Mouse (Mus musculus) thymus, adult 2 months (tissue): ENCODE measurements around the gene Katnbl1. TPM values are rescaled to one million over a fixed set of nuclear protein-coding genes. Genes with fewer than 3 reads are reported as not detected.

Source experiments
- DNase-seq: peaks from one replicate; pipeline ENCODE4 v3.0.0; 2021
- H3K27ac ChIP-seq: fragments of 200-500 bp; 2 replicates; pipeline ENCODE4 v1.5.1; 2012; ENCODE audit warnings: low read length, control low read depth; ENCODE audit not compliant: control insufficient read depth, insufficient read depth
- H3K27me3 ChIP-seq: fragments of 200-500 bp; 2 replicates; pipeline ENCODE4 v1.6.1; 2012; ENCODE audit warnings: mild to moderate bottlenecking, low read length, moderate library complexity, mixed read lengths; ENCODE audit not compliant: control insufficient read depth, insufficient read depth
- H3K36me3 ChIP-seq: fragments of 200-500 bp; 2 replicates; pipeline ENCODE4 v1.6.1; 2012; ENCODE audit warnings: mild to moderate bottlenecking, low read length, moderate library complexity; ENCODE audit not compliant: control insufficient read depth, insufficient read depth
- H3K4me1 ChIP-seq: fragments of 200-500 bp; replicated peaks from 2 replicates; pipeline ENCODE4 v1.6.1; 2012; ENCODE audit warnings: low read length; ENCODE audit not compliant: control insufficient read depth, insufficient read depth
- H3K4me3 ChIP-seq: fragments of 200-500 bp; 2 replicates; pipeline ENCODE4 v1.5.1; 2012; ENCODE audit warnings: mild to moderate bottlenecking, low read length, control low read depth, moderate library complexity; ENCODE audit not compliant: control insufficient read depth, insufficient read depth
- CTCF ChIP-seq: fragments of 200-500 bp; IDR thresholded peaks from 2 replicates; pipeline ENCODE4 v1.5.1; 2012; ENCODE audit warnings: mild to moderate bottlenecking, control low read depth, low read length, moderate library complexity, borderline replicate concordance; ENCODE audit not compliant: control insufficient read depth, poor library complexity, insufficient read depth; ENCODE audit errors: extremely low read depth
- POLR2A ChIP-seq: fragments of 200-500 bp; IDR thresholded peaks from 2 replicates; pipeline ENCODE4 v1.6.1; 2012; ENCODE audit warnings: mild to moderate bottlenecking, low read length, control low read depth, moderate library complexity; ENCODE audit not compliant: control insufficient read depth, poor library complexity, insufficient read depth; ENCODE audit errors: extremely low read depth
- WGBS: fragments of 180-500 bp; shearing (Covaris S2); methylation state at CpG from one replicate; pipeline ENCODE4 v1.1.7; 2018; 5-methylcytosine and 5-hydroxymethylcytosine counted together
- polyA plus RNA-seq: library from polyadenylated mRNA; depleted of rRNA; stranded (reverse); fragments of >200 nt; gene quantifications from 2 replicates; pipeline ENCODE4 v1.2.3, GENCODE M21; 2012

The Katnbl1 gene
- polyA plus RNA-seq, 1 experiment: 2.6 TPM

GRCm38 (mm10) chr2:112369941-112370340 lies 9.1 kb upstream of the Katnbl1 start:
- no peak for DNase-seq
- WGBS: 81% methylated on average over 5 of the region's 5 CpGs
- TF ChIP-seq POLR2A: no peak
- no peak for TF ChIP-seq CTCF
- Histone ChIP-seq H3K27ac (no peak overlapping the region), H3K36me3 (no peaks in the 10 kb centered on the region), H3K27me3 (no peaks in the 10 kb centered on the region), H3K4me1 (peaks cover 3% of the 10 kb centered on the region; the same call in 1 of the 2 replicates), H3K4me3 (no peak overlapping the region)

GRCm38 (mm10) chr2:112373141-112373540 lies 5.9 kb upstream of the Katnbl1 start:
- 85% methylated on average over 4 of the region's 4 CpGs for WGBS
- Histone ChIP-seq H3K27ac (no peak overlapping the region), H3K4me3 (no peak overlapping the region), H3K4me1 (no peaks in the 10 kb centered on the region), H3K36me3 (no peaks in the 10 kb centered on the region), H3K27me3 (no peaks in the 10 kb centered on the region)
- no peak for DNase-seq
- TF ChIP-seq CTCF (no peak), POLR2A (no peak)

GRCm38 (mm10) chr2:112374610-112375009 lies 4.4 kb upstream of the Katnbl1 start:
- WGBS: 17% methylated on average over 5 of the region's 5 CpGs
- TF ChIP-seq CTCF (no peak), POLR2A (no peak)
- Histone ChIP-seq H3K4me3 (no peak overlapping the region), H3K27ac (no peak overlapping the region), H3K4me1 (no peaks in the 10 kb centered on the region), H3K27me3 (no peaks in the 10 kb centered on the region), H3K36me3 (no peaks in the 10 kb centered on the region)
- DNase-seq: no peak

GRCm38 (mm10) chr2:112380131-112380530 lies 1.1 kb downstream of the Katnbl1 start:
- Histone ChIP-seq H3K27ac (no peak overlapping the region), H3K27me3 (no peaks in the 10 kb centered on the region), H3K4me3 (no peak overlapping the region), H3K36me3 (no peaks in the 10 kb centered on the region), H3K4me1 (peaks cover 4% of the 10 kb centered on the region; the same call in 1 of the 2 replicates)
- no peak for DNase-seq
- no peak for TF ChIP-seq POLR2A
- no peak for TF ChIP-seq CTCF
- WGBS: 31% methylated on average over 8 of the region's 8 CpGs

GRCm38 (mm10) chr2:112381219-112381618 lies 2.2 kb downstream of the Katnbl1 start:
- no peak overlapping the region for H3K4me3 ChIP-seq
- no peaks in the 10 kb centered on the region for H3K27me3 ChIP-seq
- no peak overlapping the region for H3K27ac ChIP-seq
- peaks cover 4% of the 10 kb centered on the region; the same call in 1 of the 2 replicates for H3K4me1 ChIP-seq
- no peak for DNase-seq
- no peaks in the 10 kb centered on the region for H3K36me3 ChIP-seq
- no peak for TF ChIP-seq POLR2A
- no peak for TF ChIP-seq CTCF
- 97% methylated on average over 1 of the region's 1 CpGs for WGBS

- Histone ChIP-seq H3K27ac (no peak overlapping the region), H3K27me3 (no peaks in the 10 kb centered on the region), H3K4me3 (no peak overlapping the region), H3K36me3 (no peaks in the 10 kb centered on the region), H3K4me1 (no peaks in the 10 kb centered on the region)
- TF ChIP-seq CTCF (no peak), POLR2A (no peak)
- WGBS: 95% methylated on average over 5 of the region's 5 CpGs
- no peak for DNase-seq
Observed at GRCm38 (mm10) chr2:112390843-112391242, 11.8 kb downstream of the Katnbl1 start.

GRCm38 (mm10) chr2:112391346-112392000 lies 12.5 kb downstream of the Katnbl1 start:
- H3K4me3 ChIP-seq: no peak overlapping the region
- H3K36me3 ChIP-seq: no peaks in the 10 kb centered on the region
- H3K4me1 ChIP-seq: no peaks in the 10 kb centered on the region
- H3K27me3 ChIP-seq: no peaks in the 10 kb centered on the region
- no peak overlapping the region for H3K27ac ChIP-seq
- no peak for DNase-seq
- 95% methylated on average over 4 of the region's 4 CpGs for WGBS
- TF ChIP-seq CTCF: no peak
- no peak for TF ChIP-seq POLR2A
